Mouse (Mus musculus) cerebellum, postnatal 25 days (tissue): ENCODE results near the gene Ankrd11.

ENCODE experiments used
- DNase-seq, 2 experiments: peaks; one replicate each; pipeline ENCODE4 v3.0.0; 2021; ENCODE audit warnings: mixed read lengths in 2 of 2

Ankrd11 gene

DNA sequence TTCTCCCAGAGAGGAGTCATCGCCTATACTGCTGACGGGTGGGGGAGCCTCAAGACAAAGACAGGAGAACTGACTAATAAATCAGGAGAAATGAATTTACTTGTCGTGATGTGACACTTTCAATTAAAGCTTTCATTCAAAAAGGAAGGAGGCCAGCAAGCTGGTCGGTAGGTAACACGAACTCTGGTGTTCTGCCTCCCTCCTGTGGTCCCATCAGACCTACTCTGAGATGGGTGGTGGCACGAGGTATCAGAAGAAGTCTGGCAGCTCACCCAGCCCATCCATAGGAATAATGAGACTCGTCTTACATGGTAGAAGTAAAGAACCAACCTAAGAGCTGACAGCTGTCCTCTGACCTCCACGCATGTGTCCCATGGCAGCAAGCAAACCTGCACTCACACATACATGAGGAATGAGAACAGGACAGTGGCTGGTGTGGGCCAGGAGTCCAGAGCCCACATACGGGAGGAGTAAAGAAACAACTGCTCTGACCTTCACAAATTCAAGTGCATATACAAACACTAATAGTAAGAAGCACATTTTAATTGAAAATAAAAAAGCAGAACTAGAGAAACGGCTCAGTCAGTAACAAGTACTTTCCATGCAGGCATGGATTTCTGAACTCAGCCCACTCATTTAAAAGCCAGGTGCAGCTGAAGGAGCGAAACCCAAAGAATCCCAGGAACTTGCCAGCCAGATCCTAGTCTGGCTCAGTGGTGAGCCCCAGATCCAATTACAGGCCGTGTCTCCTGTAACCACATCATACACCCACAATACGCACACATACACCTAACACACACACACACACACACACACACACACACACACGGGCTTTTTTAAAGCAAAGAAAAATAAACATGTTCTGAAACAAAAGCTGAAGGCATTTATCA is 37.8 kb downstream of the Ankrd11 start:
- no peak for DNase-seq

DNA sequence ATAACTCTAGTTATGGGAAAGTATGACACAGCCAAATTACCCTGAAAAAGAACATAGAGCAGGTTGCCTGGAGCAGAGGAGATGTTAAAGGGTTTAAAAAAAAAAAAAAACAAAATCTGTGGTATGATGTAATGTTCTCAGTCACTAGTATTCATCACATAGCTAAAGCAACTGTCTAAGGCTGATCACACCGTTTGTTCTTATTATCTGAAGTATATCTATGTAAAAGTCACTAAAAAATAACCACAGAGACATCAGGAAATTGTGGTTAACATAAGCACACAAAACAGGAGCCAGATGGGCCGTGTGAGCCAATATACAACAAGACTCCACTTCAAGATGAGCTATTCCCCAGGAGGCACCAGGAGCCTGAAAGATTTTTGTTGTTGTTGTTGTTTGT is 41.8 kb downstream of the Ankrd11 start:
- no peak for DNase-seq

DNA sequence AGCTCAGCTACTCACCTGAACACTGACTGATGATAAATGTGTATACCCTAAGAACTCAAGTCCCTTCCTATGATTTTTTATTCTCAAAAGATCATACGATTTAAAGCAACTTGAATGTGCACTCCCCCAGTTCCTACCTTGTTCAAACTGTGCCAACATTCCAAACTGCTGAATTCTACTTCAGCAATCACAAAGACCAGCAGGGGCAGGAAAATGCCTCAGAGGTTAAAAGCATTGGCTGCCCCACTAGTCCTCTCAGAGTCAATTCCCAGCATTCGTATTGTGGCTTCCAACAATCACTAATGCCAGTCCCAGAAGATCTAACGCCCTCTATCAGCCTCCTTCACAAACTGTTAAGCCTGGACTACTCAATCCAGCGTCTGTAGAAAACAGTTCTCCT is 44.1 kb downstream of the Ankrd11 start:
- no peak for DNase-seq

DNA sequence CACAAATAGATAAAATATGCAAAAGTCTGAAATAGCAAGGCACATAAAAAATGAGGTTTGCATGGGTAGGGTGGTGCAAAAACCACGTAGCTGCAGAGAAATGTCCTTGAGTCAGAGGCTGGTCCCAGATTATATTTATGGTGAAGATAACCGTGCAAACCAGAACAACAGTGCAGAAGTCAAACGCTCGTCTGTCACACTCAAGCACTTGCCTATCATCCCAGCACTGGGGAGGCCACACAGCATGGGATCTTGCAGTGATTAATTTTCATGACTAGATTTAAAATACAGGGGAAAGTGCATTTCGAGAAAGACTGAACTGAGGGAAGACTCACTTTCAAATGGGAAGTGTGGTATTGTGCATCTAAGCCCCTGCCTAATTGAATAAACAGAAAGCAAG is 48.3 kb downstream of the Ankrd11 start:
- no peak for DNase-seq

DNA sequence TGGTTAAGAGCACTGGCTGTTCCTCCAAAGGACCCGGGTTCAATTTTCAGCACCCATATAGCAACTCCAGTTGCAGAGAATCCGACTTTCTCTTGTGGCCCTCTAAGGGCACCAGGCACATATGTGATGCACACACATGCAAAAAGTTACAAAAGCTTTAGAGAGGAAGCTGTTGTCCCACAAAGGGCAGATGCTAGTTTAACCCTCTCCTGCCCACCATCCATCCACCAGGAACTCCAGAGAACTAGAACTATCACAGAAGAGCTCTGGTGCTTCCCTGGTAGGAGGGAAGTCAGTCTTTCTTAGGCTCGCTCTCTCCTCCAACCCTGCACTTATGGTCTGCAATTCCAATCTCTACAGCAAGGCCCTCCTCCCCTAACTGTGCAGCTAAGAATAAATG is 49.0 kb downstream of the Ankrd11 start:
- no peak for DNase-seq

DNA sequence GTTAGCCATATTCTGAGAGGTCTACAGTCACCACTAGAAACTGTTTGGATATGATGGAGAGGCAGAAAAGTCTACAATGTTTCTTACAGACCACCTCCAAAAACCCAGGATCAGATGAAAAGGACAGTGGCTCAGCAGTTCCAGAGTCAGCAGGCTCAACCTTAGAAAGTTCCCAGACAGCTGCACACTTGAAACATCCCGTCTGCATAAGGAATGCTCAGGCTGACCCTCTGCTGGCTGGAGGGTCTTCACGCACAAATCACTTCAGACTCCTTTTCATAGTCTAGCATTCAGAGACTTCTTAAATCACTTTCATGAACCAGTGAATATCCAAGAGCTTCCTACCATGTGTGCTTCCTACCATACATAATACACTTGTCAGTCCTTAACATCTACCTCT is 49.8 kb downstream of the Ankrd11 start:
- no peak for DNase-seq

DNA sequence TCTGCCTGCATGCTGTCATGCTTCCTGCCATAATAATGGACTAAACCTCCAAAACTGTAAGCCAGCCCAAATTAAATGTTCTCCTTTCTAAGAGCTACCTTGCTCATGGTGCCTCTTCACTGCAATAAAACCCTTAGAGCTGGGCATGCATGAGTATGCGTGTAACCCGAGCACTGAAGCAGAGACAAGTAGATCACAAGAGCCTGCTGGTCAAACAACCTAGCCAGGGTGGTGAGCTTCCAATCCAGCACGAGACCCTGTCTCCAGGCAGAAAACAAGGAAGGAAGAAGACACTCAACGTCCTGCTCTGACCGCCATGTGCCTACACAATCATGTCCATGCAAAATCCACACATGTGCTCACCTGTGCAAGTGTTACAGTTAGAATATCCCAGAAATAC is 50.7 kb downstream of the Ankrd11 start:
- DNase-seq: no peak

DNA sequence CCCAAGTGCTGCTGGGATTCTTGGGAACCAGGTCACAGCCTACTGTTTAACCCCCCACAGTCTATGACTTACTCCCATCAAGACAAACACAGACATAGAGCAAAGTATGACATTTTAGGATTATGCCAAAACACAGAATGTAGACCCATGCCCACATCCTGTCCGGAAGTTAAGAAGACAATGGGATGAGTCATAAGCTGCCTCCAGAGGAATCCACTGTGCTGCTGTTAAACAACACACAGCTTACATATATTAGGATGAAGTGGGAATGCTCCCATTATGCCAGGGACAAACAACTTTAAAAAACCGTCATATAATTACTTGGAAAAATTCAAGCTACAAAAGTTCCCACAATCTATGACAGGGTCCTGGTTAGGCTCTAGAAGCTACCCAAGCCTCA is 52.1 kb downstream of the Ankrd11 start:
- DNase-seq: no peak

DNA sequence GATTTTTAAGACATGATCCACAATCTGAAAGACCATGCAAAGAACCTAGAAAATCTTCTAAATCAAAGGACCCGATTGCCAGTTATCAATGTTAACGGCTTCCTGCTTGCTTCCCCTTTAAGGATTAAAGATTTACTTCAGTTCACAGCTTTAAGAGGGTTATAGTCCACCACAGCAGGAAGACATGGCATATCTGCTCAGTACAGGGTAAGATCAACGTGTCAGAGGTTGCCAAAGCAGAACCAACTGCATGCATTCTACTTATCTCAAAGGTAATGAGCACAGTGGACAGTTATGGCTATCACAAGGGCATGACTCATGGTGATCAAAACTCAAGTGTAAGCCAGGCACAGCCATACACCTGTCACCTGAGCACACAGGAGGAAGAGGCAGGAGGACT is 53.1 kb downstream of the Ankrd11 start:
- DNase-seq: no peak

DNA sequence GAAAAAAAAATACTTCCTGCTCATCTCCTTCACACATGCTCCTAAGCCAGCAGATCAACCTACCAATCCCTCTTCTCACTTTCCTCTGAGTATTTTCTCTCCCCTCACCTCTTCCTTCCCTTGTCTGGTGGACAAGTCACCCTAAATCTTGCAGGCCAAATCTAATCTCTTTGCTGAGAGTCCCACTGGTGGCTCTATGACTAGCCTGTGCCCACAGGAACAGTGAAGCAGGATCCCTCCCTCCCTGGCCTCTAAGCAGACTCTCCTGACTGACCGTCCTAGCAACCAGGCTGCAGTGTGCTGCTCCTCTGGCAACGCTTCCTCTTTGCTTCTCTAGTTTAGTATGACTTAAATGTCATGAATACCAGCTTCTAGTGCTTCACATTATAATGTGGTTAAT is 54.8 kb downstream of the Ankrd11 start:
- no peak for DNase-seq

DNA sequence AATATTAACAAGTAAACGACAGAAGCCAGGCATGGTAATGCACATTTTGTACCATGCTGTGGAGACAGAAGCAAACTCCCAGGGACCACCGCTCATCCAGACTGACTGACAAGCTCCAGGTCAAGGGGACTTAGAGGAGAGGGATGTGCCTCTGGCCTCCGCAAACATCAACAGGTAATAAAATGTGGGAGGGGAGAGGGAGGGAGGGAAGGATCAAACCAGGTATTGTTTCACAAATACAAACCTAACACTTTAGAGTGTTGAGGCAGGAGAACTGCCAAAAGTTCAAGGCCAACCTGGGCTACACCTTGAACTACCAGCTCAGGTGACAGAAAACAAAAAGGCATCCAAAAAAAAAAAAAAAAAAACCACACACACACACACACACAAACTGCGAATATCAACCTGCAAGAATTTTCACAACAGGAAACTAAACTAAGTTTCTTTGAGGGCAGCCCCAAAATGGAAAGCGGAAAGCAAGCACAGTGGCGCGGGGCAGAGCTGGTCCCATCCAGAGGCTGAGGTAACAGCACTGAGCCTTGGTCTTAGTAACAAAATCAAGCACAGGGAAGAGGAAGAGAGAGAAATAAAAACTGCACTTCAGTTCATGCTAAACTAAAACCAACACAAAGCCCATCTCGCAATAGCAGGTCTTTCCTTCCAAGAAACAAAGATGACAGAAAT is 55.4 kb downstream of the Ankrd11 start:
- no peak for DNase-seq

DNA sequence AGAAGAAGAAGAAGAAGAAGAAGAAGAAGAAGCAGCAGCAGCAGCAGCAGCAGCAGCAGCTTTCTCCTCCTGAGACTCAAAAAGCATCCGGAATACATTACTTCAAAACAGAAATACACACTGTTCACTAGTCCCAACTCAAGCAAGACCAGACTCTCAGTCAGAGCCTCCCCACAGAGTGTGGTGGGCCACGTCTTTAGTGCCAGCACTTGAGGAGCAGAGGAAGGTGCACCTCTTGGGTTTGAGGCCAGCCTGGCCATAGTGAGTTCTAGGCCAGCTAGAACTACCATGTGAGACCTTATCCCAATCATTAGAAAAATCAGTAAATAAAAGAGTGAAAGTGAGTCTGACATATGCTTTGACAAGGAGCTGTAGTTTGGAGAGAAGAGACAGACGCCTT is 57.9 kb downstream of the Ankrd11 start:
- no peak for DNase-seq

DNA sequence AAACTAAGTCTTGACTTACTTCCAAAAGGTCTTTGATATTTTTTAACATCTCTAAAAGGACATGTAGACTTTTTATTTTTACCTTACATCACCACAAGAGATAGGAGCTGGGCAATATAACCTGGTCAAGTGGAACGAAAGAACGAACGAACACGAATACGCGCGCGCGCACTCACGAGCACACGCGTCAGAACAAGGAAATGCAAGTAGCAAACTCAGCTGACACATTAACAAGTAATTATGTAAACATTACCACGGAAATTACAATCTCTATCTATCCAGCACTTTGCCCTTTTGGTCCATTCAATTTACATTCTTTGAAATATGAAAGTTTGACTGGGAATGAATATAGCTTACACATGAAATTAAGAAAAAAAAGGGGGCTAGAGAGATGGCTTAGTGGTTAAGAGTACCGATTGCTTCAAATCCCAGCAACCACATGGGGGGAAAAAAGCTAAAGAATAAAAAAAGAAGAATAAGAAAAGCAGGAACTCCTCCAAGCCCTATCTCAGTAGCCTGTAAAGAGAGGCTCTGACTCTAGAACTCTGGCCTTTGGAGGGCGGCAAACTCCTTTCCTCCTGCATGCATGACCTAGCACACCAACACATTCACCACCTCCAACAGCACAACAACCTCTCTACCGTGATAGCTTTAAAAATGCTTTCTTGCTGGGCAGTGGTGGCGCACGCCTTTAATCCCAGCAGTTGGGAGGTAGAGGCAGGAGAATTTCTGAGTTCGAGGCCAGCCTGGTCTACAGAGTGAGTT is 58.7 kb downstream of the Ankrd11 start:
- DNase-seq: no peak

DNA sequence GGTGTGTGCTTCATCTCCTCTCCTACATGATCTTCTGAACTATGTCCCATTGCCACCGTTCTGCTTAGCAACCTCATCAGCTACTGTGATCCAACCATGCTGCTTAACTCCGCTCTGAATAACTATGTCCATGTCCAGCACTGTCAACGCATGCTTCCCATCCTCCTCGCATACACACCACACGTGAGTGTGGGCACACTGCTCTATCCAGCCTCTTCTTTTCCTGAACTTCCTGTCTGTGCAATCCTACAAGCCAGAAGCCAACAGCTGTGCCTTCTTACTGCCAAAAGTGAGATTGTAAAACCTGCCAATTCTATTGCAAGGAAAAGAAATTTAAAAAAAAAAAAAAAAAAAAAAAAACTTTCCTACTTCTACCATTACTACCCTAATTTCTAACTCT is 60.4 kb downstream of the Ankrd11 start:
- no peak for DNase-seq

DNA sequence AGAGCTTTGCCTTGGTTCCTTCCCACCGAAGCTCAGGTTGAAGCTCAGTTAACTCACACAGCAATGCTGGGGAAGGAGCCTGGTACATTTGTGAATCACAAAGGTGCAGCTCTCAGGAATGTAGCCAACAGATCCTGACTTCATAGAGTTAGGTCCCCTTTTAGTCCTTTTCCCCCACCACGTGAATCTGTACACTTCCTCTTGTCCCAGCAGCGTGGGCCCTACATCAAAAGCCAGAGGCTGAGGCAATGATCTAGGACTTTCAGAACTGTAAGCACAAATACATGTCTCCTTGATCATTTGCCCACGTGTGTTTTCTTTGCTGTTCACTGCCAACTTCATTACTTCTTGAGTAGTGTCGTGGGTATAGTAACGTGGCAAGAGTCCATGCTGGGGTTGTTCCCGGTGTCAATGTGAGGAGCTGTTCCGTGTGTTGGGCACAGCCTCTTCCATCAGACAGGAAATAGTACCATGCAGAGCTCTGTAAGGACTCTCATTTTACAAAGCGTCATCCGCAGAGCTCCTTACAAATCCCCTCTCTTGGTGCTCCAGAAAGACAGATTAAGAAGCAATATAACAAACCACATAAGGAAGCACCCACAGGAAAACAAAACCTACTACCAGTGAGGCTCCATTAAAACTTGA is 62.1 kb downstream of the Ankrd11 start:
- no peak for DNase-seq

DNA sequence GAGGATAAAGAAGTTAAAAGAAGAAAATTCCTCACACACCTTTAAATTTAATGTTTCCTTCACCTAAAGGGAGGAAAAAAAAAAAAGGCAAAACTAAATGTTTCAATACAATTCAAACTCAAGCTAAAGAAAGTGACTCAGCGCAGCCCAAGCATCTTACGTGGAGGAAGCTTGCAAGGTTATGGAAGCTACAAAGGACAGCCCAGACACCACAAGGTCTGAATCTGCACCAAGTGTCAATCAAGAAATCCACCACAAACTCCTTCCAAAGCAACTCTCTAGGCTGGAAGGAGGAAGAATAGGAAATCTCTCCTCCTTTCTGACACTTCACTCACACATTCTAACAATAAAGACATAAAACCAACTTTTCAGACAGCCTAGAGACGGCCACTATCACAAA is 62.7 kb downstream of the Ankrd11 start:
- no peak for DNase-seq

DNA sequence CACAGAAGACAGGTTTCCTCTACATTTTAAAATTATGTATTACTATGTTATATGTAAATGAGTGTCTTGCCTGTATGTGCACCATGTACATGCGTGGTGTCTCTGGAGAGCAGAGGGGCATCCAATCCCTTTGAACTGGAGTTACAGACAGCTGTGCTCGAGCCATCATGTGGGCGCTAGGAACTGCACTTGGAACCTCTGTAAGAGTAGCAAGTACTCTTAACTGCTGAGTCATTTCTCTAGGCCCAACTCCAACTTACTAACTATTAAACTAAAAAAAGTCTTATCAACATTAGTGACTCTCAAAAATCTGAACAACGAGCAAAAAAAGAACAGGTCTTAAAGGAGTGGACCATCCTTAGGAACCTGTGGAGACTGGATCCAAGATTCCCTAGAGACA is 66.0 kb downstream of the Ankrd11 start:
- no peak for DNase-seq

DNA sequence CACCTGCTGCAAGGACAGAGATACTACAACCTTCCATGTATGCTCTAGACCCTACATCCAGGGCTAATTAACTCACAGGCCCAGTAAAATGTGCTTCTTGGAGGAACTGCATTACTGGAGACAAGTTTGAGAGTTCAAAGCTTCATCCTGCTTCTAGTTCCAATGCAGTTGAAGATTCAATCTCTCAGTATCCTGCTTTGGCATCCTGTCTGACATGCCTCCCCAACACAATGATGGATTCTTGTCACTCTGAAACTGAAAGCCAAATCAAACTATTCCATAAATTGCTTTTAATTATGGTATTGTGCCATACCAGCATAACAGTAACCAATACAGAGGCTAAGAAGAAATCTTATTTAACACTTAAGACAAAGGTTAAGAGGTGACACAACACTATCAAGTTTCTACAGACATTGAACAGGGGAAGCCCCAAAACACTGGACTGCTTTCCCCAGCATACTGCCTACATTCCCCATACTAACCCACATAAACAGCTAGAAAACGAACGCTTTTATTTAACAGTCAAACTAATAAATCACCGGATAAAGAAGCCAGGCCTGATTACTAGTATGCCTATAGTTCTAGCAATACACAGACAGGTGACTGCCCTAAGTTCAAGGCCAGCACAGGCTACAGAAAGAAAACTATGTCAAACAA is 72.0 kb downstream of the Ankrd11 start:
- no peak for DNase-seq

DNA sequence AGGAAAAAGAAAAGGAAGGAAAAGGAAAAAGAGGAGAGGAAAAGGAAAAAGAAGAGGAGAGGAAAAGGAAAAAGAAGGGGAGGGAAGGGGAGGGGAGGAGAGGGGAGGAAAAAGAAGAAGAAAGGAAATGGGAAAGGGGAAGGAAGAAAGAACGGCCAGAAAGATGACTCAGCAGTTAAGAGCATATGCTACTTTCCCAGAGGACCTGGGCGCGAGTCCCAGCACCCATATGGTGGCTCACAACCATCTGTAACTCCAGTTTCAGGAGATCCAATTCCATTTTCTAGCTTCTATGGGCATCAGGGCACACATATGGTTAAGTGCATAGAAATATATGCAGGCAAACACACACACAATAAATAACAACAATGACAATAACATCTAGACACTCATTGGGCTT is 73.9 kb downstream of the Ankrd11 start:
- DNase-seq: no peak

DNA sequence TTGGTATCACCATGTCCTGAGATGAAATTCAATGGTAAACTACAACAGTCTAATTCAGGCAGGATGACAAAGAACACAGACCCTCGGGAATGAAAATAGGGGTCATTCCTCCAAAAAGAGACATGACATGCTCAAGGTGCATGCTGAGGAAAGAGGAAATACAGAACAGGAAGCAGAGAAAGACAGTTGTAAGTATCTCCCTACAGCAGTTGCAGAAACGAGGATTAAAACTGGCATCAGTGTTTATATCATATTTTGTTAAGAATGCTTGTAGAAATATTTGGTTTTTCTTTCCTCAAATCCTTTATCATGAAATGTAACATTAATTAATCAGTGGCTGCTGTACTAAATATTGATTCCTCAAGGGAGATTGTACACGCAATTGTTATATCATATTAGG is 75.4 kb downstream of the Ankrd11 start:
- DNase-seq: no peak

DNA sequence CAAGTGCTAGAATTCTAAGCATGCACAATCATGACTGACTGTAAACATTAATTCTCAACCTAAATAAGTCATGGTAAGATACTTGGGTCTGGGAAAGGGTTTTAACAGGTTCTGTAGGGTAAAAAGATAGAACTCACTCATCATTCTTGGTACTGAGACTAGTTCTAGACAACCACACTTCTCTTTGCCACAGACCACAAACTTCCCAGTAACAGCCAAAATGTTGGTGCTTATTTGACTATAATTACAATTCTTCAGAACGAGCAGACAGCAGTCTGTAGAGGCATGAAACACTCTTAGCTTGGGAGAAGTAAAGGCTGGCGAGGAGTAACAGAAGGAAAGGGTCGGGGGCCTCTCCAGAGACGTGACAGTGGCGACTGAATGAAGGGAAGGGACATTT is 80.0 kb downstream of the Ankrd11 start:
- no peak for DNase-seq

DNA sequence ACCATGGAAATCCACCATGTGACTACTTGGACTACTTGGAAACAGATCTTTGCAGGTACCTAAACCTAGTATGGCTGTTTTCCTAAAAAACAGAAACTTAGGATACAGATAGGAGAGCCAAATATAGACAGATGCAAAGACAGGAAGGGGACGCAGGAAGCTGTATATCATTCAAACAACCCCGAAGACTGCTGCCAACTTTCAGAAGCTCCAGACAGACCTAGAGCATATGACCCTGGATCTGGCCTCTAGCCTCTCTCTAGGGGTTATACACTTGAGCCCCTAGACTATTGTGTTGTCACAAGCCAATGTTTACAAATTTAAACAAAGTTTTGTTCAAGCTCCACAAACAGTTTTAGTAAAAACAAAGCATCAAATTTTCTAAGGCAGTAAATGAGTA is 80.6 kb downstream of the Ankrd11 start:
- DNase-seq: no peak

DNA sequence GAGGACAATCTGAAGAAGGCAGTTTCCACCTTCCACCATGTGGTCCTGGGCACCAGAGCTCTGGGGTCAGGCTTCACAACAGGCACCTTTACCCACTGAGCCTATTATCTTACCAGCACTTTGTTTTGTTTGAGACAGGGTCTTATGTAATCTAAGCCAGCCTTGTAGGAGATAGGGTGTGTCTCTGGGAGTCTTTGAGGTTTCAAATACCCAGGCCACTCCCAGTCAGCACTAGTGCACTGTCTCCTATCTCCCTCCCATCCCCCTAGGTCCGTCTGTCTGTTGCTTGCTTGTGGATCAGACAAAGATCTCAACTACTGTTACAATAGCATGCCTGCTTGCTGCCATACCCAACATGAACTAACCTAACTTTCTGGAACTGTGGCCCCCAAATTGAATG is 81.1 kb downstream of the Ankrd11 start:
- no peak for DNase-seq
